Mouse (Mus musculus) heart, embryonic 11.5 days (tissue): ENCODE data around the gene Csad. TPM values are rescaled to one million over a fixed set of nuclear protein-coding genes. Genes with fewer than 3 reads are reported as not detected.
A peak's percentile ranks its signal among the peaks of the same experiment; 100 is the strongest.

Experiments used
- ATAC-seq: fragments of 200-750 bp; cut with Nextera tagmentation; replicated peaks from 2 replicates; pipeline ENCODE4 v1.8.0; 2017; ENCODE audit warnings: moderate library complexity; ENCODE audit not compliant: insufficient number of reproducible peaks, low FRiP score, low TSS enrichment
- H3K27ac ChIP-seq: fragments of 300-500 bp; sonication (generic); 2 replicates; pipeline ENCODE4 v1.5.1; 2014; ENCODE audit warnings: mild to moderate bottlenecking, low read depth, low read length
- H3K27me3 ChIP-seq: fragments of 300-500 bp; sonication (generic); 2 replicates; pipeline ENCODE4 v1.6.1; 2014; ENCODE audit warnings: mild to moderate bottlenecking, low read length, mixed read lengths; ENCODE audit not compliant: control insufficient read depth, insufficient read depth
- H3K36me3 ChIP-seq: fragments of 300-500 bp; sonication (generic); 2 replicates; pipeline ENCODE4 v1.6.1; 2014; ENCODE audit warnings: mild to moderate bottlenecking, low read length, moderate library complexity, mixed read lengths; ENCODE audit not compliant: control insufficient read depth, insufficient read depth
- H3K4me1 ChIP-seq: fragments of 300-500 bp; sonication (generic); 2 replicates; pipeline ENCODE4 v1.6.1; 2014; ENCODE audit warnings: low read length; ENCODE audit not compliant: control insufficient read depth, insufficient read depth
- H3K4me2 ChIP-seq: fragments of 300-500 bp; sonication (generic); 2 replicates; pipeline ENCODE4 v1.6.1; 2014; ENCODE audit warnings: mild to moderate bottlenecking, moderate library complexity
- H3K4me3 ChIP-seq: fragments of 300-500 bp; sonication (generic); 2 replicates; pipeline ENCODE4 v1.5.1; 2014; ENCODE audit warnings: low read depth, low read length
- H3K9ac ChIP-seq: fragments of 300-500 bp; sonication (generic); 2 replicates; pipeline ENCODE4 v1.6.1; 2014; ENCODE audit warnings: mild to moderate bottlenecking, low read depth, low read length, moderate library complexity
- H3K9me3 ChIP-seq: fragments of 300-500 bp; sonication (generic); replicated peaks from 2 replicates; pipeline ENCODE4 v1.6.1; 2016; ENCODE audit warnings: low read length; ENCODE audit not compliant: control insufficient read depth
- WGBS: fragments of 180-500 bp; shearing (Covaris S2); extraction: QIAGEN DNeasy Blood & Tissue Kit; methylation state at CpG from one replicate; pipeline ENCODE4 v1.1.7; 2014; ENCODE audit not compliant: insufficient replicate concordance; 5-methylcytosine and 5-hydroxymethylcytosine counted together
- polyA plus RNA-seq: library from polyadenylated mRNA; unstranded; fragments of >200 nt; fragmentation: Nextera tagmentation; extraction: Ambion mirVana; gene quantifications from 2 replicates; pipeline ENCODE4 v1.2.1, GENCODE M21; 2014

Csad gene
- polyA plus RNA-seq, 1 experiment from 2014 or later, result 33.4 TPM

DNA sequence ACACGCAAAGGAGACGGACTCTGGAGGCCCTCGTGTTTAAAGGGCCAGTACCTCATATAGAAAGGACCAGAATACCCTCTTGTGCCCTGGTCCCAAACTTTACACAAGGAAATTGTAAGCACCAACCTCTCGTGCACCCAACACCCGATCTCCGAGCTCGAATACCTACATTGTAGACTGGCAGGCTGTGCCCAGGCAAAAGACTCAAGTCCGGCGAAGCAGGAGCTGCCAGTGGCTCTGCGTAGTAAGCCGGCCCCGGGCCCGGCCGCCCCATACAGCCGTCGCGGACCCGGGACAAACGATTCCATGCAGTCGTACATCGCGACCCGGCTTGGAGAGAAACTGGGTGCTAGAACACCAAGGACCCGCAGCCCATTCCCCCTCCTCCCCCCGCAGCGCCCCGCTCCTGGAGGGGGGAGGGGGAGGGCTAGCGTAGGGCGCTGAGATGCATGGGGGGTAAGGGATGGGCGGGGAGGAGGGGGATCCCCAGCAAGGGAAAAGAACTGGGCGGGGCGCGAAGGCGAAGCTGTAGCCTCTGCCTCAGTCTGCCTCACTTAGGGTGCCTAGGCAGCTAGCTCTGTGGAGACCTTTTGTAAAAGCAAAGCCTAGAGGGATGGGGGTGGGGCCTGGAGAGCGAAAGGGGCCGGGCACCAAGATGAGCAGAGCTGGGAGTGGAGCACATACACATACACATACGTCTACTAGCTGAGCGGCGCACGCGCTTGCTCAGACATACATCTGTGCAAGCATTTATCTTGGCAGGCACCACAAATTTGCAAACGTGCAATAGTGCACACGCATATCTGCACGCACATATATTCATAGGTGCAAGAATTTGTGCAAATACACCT, 41.6 kb upstream of the Csad start:
- 0% methylated on average over 41 of the region's 44 CpGs for WGBS
- peaks cover 39% of the 10 kb centered on the region for H3K4me1 ChIP-seq
- H3K4me2 ChIP-seq, result peak overlapping the region; percentile 93
- peaks cover 56% of the 10 kb centered on the region for H3K27me3 ChIP-seq
- peak overlapping the region; percentile 59 for H3K4me3 ChIP-seq
- peak overlapping the region; percentile 61 for H3K9ac ChIP-seq
- peak; percentile 28; the same call in 1 of the 2 replicates for ATAC-seq
- peak overlapping the region; percentile 90; the same call in 1 of the 2 replicates for H3K27ac ChIP-seq
- H3K9me3 ChIP-seq, result no peaks in the 10 kb centered on the region
- no peaks in the 10 kb centered on the region for H3K36me3 ChIP-seq

DNA sequence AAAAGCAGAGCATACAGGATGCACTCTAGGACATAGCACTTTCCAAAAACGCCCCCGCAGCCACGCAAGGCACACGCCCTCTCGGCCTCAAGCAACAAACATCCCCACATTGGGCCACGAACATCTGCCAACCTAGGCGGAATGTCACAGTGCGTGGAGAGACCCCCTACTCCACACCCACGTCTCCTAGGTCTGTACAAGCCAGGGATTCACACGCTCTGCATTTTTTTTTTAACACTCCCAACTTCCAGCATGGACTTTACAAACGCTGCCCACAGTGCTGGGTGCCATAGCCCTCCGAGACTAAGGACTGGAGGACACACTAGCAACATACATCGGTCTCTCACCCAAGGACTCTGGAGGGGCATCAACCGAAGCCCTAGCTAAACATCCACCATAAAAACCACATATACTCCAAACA, 40.9 kb upstream of the Csad start:
- no peak for ATAC-seq
- Histone ChIP-seq H3K4me3 (peak overlapping the region; percentile 59), H3K9me3 (no peaks in the 10 kb centered on the region), H3K4me1 (peaks cover 39% of the 10 kb centered on the region), H3K27ac (no peak overlapping the region), H3K36me3 (no peaks in the 10 kb centered on the region), H3K9ac (peak overlapping the region; percentile 61), H3K27me3 (peaks cover 57% of the 10 kb centered on the region), H3K4me2 (peak overlapping the region; percentile 93)
- WGBS, result 3% methylated on average over 14 of the region's 14 CpGs

DNA sequence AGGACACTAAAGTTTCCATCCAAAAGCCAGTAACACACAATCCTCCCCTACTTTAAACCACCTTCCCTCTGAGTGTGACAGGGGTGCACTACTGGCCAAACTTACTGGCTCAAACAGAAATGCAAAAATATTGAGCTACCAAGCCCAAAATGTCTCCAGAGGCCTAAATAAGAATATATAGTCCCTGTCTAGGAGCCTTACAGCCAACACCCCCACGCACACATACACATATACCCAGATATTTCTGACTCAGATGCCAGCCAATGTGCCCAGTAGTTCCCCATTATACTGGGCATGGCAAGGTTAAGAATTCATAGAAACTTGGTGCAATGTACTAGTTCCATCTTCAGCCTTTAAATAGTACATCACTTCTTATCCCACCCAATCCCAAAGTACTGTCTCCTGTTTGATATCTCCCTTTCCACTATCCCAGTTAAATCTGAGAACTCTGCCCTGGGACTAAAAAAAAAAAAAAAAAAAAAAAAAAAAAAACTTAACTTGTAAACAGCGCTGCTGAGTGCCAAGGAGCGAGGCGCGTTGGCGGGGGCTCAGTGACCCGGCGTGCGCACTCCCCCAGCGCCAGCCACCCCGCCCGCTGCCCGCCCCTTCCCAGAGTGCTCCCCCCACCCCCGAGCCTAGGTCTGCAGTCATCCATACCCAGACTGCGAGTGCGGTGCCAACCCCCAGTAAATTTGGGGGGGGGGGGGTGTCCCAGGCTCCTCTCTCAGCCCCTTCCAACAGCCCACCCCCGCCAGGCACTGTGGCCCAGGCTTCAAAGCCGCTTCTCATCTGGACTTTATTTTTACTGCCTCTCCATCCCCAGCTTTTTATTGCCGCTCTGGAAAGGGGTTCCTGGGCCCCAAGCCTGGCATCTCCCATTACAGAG, 40.0 kb upstream of the Csad start:
- Histone ChIP-seq H3K9ac (peak overlapping the region; percentile 61), H3K27ac (no peak overlapping the region), H3K27me3 (peaks cover 57% of the 10 kb centered on the region), H3K36me3 (no peaks in the 10 kb centered on the region), H3K4me2 (peak overlapping the region; percentile 93), H3K9me3 (no peaks in the 10 kb centered on the region), H3K4me3 (peak overlapping the region; percentile 59), H3K4me1 (peaks cover 37% of the 10 kb centered on the region)
- 9% methylated on average over 19 of the region's 19 CpGs for WGBS
- no peak for ATAC-seq

DNA sequence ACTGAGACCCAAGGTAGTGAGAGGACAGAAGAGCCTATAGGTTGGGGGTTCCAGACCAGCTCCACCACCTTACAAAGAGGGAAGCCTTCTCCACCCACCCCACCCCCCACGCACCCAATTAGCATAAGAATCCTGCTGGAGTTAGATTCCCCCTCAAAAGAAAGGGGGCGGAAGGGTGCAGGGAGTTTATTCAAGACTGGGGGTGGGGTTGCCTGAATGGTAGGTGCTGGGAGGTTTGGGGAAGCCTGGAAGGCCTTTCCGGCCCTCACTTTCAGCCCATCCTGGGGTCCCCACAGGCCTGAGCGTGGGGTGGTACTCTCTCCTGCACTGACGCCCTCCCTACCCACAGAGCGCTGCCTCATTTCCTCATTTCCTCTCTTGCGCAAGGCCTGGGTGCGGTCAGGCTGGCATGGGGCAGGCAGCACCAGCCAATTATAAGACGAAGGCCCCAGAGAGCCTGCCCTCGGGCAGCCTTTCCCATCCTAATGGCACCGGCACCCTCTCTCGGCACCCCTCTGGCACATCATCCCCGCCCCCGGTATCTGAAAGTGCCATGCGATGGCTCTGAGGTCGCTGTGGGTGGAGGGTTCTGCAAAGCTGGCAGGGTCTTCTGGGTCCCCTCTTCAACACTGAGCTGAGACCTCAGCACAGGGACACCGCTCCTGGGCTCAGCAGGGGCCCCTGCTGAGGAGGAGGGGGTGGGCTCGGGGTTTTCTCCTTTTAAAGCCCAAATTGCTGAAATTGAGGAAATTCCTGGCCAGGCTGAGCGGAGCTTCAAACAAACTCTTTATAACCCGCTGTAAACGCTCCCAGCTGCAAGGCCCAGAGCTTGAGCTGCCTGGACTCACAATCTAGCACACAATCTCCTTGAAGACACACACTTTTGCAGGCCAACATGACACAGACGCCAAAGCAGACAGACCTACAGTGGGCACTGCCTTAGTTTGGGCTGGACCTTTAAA, 39.0 kb upstream of the Csad start:
- Histone ChIP-seq H3K4me3 (peak overlapping the region; percentile 15), H3K9me3 (no peaks in the 10 kb centered on the region), H3K4me1 (peaks cover 33% of the 10 kb centered on the region), H3K9ac (no peak overlapping the region), H3K27ac (no peak overlapping the region), H3K4me2 (peak overlapping the region; percentile 93), H3K27me3 (peaks cover 58% of the 10 kb centered on the region), H3K36me3 (no peaks in the 10 kb centered on the region)
- WGBS, result 23% methylated on average over 22 of the region's 22 CpGs
- no peak for ATAC-seq

DNA sequence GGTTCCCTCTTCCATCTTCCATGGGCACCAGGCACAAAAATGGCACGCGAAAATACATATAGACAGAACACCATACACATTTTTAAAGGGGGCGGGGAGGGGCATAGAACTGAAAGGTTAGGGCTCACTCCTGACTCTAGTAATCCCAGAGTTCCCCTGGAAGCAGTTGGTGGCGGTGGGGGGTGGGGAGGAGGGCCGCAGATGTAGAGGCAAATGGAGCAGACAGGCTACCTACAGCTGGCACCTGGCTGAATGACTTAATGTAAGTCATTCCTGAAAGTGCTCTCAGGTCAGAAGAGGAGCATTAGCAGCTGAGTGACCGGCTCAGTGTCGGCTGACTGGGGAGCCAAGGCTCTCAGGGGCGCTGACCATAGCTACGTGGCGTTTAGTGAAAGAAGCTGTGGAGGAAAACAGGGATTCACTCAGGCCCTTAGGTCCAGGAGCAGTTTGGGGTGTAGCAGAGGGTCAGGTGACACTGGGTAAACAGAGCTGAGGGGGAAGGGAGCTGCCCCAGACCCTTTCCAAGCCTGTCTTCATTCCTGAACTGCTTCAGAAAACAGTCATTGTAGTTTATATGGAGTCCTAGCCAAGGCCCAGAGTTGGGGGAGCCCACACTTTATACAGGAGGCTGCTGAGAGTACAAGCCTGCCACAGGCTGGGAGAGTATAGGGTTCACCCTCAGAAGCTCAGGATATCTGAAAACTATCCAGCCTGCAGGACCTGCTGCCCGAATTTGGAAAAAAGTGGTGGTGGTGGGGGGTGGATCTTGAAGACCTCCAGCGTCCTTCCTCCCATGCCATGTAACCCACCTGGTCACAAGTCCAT, 38.1 kb upstream of the Csad start:
- WGBS, result 34% methylated on average over 12 of the region's 12 CpGs
- peaks cover 29% of the 10 kb centered on the region for H3K4me1 ChIP-seq
- H3K27ac ChIP-seq, result no peak overlapping the region
- H3K27me3 ChIP-seq, result peaks cover 55% of the 10 kb centered on the region
- no peak overlapping the region for H3K4me2 ChIP-seq
- no peak overlapping the region for H3K4me3 ChIP-seq
- H3K9me3 ChIP-seq, result no peaks in the 10 kb centered on the region
- no peaks in the 10 kb centered on the region for H3K36me3 ChIP-seq
- no peak for ATAC-seq
- H3K9ac ChIP-seq, result no peak overlapping the region

DNA sequence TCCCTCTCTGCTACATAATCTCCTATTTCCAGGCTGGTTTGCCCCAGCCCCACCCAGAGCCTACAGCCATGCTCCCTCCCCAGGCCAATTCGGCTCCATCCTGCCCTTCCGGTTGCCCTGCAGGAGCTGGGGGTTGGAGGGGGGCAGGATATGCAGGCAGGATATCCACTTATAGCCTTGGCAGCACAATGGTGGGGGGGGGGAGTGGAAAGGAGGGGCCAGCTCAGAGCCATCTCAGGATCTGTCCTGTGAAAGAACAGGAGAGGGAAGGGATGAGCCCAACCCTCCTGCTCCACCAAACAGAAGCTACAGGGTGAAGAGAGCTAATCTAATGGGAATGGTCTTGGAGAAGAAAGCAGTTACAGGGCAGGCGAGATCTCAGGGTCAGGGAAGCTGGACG, 36.1 kb upstream of the Csad start:
- H3K27me3 ChIP-seq, result peaks cover 45% of the 10 kb centered on the region

DNA sequence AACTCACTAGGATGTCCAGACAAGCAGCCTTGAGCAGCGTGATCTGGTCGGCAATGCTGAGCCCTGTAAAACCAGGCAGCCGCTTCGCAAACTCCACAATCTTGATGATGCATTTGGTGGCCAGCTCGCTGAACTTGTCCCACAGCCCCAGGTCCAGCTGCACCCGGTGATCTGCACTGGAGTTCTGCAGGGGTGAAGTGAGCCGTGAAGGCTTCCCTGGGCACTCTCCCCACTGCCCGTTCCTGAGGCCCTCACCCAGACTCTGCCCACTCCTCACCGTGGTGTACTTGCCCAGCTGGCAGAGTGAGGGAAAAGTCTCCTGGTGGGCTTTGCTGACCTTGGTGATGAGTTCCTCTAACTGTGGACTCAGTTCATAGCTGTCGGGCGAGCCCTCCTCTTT, 35.3 kb upstream of the Csad start:
- Histone ChIP-seq H3K4me2 (no peak overlapping the region), H3K36me3 (no peaks in the 10 kb centered on the region), H3K27ac (no peak overlapping the region), H3K9ac (no peak overlapping the region), H3K4me1 (peaks cover 27% of the 10 kb centered on the region), H3K9me3 (no peaks in the 10 kb centered on the region), H3K4me3 (no peak overlapping the region), H3K27me3 (peaks cover 38% of the 10 kb centered on the region)
- no peak for ATAC-seq
- 64% methylated on average over 11 of the region's 11 CpGs for WGBS

More for the DNA sequence above, 36.1 kb upstream of the Csad start:
- Histone ChIP-seq H3K4me1 (peaks cover 22% of the 10 kb centered on the region), H3K4me2 (no peak overlapping the region), H3K9me3 (no peaks in the 10 kb centered on the region), H3K36me3 (no peaks in the 10 kb centered on the region), H3K27ac (no peak overlapping the region), H3K4me3 (no peak overlapping the region), H3K9ac (no peak overlapping the region)
- no peak for ATAC-seq
- 65% methylated on average over 4 of the region's 4 CpGs for WGBS
